Mouse (Mus musculus) liver, adult 2 months (tissue): ENCODE measurements around the gene Glrx5.

Experiments used
- CTCF ChIP-seq: fragments of 200-500 bp; IDR thresholded peaks from 2 replicates; pipeline ENCODE4 v1.5.1; 2011; ENCODE audit warnings: low read depth, low read length, control low read depth
- POLR2A ChIP-seq: fragments of 200-500 bp; IDR thresholded peaks from 2 replicates; pipeline ENCODE4 v1.6.1; 2011; ENCODE audit warnings: low read length, control low read depth; ENCODE audit not compliant: insufficient read depth; ENCODE audit errors: extremely low read depth

DNA sequence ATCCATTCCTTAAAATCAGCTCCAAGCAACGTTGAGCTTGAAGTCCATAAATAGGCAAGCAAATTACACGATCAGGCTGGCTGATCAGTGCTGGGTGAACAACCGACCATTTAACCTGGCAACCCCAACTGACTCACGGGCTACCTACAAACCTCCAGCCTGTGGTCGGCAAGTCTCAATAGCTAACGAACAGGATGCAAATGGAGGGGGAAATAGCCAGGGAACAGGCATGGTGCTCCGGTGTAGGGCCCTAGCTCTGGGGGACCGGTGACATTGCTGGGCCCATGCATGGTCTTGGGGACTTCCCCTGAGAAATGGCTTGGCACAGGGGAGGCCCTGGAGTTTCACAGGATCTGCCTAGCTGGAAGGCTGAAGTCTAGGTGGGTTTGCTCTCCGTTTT, 31.2 kb upstream of the Glrx5 start:
- TF ChIP-seq POLR2A: no peak
- no peak for TF ChIP-seq CTCF
